Mouse (Mus musculus) forebrain, embryonic 16.5 days (tissue): ENCODE measurements around the gene Cdc123. TPM values are rescaled to one million over a fixed set of nuclear protein-coding genes. Genes with fewer than 3 reads are reported as not detected.

Experiments
- ATAC-seq: fragments of 200-750 bp; cut with Nextera tagmentation; 2 replicates; pipeline ENCODE4 v1.8.0; 2017; ENCODE audit warnings: mild to moderate bottlenecking, moderate library complexity
- H3K27ac ChIP-seq: fragments of 300-500 bp; sonication (generic); 2 replicates; pipeline ENCODE4 v1.5.1; 2014; ENCODE audit warnings: low read length, control low read depth
- H3K27me3 ChIP-seq: fragments of 300-500 bp; sonication (generic); replicated peaks from 2 replicates; pipeline ENCODE4 v1.6.1; 2014; ENCODE audit warnings: low read length; ENCODE audit not compliant: control insufficient read depth, insufficient read depth
- H3K36me3 ChIP-seq: fragments of 300-500 bp; sonication (generic); 2 replicates; pipeline ENCODE4 v1.6.1; 2014; ENCODE audit not compliant: control insufficient read depth, insufficient read depth
- H3K4me1 ChIP-seq: fragments of 300-500 bp; sonication (generic); replicated peaks from 2 replicates; pipeline ENCODE4 v1.6.1; 2014; ENCODE audit warnings: low read length; ENCODE audit not compliant: control insufficient read depth, insufficient read depth
- H3K4me2 ChIP-seq: fragments of 300-500 bp; sonication (generic); 2 replicates; pipeline ENCODE4 v1.6.1; 2014; ENCODE audit warnings: mild to moderate bottlenecking, low read length, control low read depth
- H3K4me3 ChIP-seq: fragments of 300-500 bp; sonication (generic); replicated peaks from 2 replicates; pipeline ENCODE4 v1.5.1; 2014; ENCODE audit warnings: mild to moderate bottlenecking, low read length, control low read depth
- H3K9ac ChIP-seq: fragments of 300-500 bp; sonication (generic); replicated peaks from 2 replicates; pipeline ENCODE4 v1.6.1; 2014; ENCODE audit warnings: low read depth, low read length, control low read depth
- H3K9me3 ChIP-seq: fragments of 300-500 bp; sonication (generic); 2 replicates; pipeline ENCODE4 v1.6.1; 2016; ENCODE audit warnings: low read length; ENCODE audit not compliant: control insufficient read depth
- WGBS: fragments of 180-500 bp; shearing (Covaris S2); extraction: QIAGEN DNeasy Blood & Tissue Kit; methylation state at CpG from one replicate; pipeline ENCODE4 v1.1.7; 2014; 5-methylcytosine and 5-hydroxymethylcytosine counted together
- polyA plus RNA-seq: library from polyadenylated mRNA; unstranded; fragments of >200 nt; fragmentation: Nextera tagmentation; extraction: Ambion mirVana; gene quantifications from 2 replicates; pipeline ENCODE4 v1.2.1, GENCODE M21; 2015

Gene Cdc123
- polyA plus RNA-seq, 1 experiment from 2014 or later, result 294 TPM

GRCm38 (mm10) chr2:5851116-5851515, 6.2 kb upstream of the Cdc123 start:
- H3K9me3 ChIP-seq, result no peaks in the 10 kb centered on the region
- H3K36me3 ChIP-seq, result no peaks in the 10 kb centered on the region
- ATAC-seq, result no peak
- no peak overlapping the region for H3K9ac ChIP-seq
- H3K27me3 ChIP-seq, result no peaks in the 10 kb centered on the region
- H3K4me2 ChIP-seq, result no peak overlapping the region
- H3K4me1 ChIP-seq, result peaks cover 2% of the 10 kb centered on the region
- H3K27ac ChIP-seq, result no peak overlapping the region
- WGBS, result 95% methylated on average over 9 of the region's 9 CpGs
- no peak overlapping the region for H3K4me3 ChIP-seq

- no peak overlapping the region; the same call in 1 of the 2 replicates for H3K27ac ChIP-seq
- no peaks in the 10 kb centered on the region for H3K9me3 ChIP-seq
- H3K27me3 ChIP-seq, result no peaks in the 10 kb centered on the region
- H3K4me3 ChIP-seq, result peak overlapping the region; percentile 78
- no peak overlapping the region for H3K9ac ChIP-seq
- H3K4me1 ChIP-seq, result peaks cover 13% of the 10 kb centered on the region
- 31% methylated on average over 4 of the region's 4 CpGs for WGBS
- H3K4me2 ChIP-seq, result peak overlapping the region; percentile 66
- no peak for ATAC-seq
- H3K36me3 ChIP-seq, result peaks cover 6% of the 10 kb centered on the region
These were observed 862 bp upstream of the Cdc123 start for GRCm38 (mm10) chr2:5845826-5846225.

- 0 out of 2 replicates have a peak, but pooled peaks cover 2% of the 10 kb centered on the region for H3K9me3 ChIP-seq
- peak overlapping the region; percentile 81 for H3K9ac ChIP-seq
- H3K4me3 ChIP-seq, result peak overlapping the region; percentile 78
- peaks cover 21% of the 10 kb centered on the region for H3K36me3 ChIP-seq
- peak; percentile 32 for ATAC-seq
- H3K27me3 ChIP-seq, result no peaks in the 10 kb centered on the region
- peaks cover 13% of the 10 kb centered on the region for H3K4me1 ChIP-seq
- 4% methylated on average over 23 of the region's 23 CpGs for WGBS
- H3K4me2 ChIP-seq, result peak overlapping the region; percentile 79
- peak overlapping the region; percentile 96 for H3K27ac ChIP-seq
These were observed 637 bp downstream of the Cdc123 start for GRCm38 (mm10) chr2:5844181-5844872.

- no peak overlapping the region for H3K4me2 ChIP-seq
- H3K9ac ChIP-seq, result no peak overlapping the region
- H3K27me3 ChIP-seq, result no peaks in the 10 kb centered on the region
- peaks cover 27% of the 10 kb centered on the region for H3K36me3 ChIP-seq
- ATAC-seq, result no peak
- H3K4me3 ChIP-seq, result no peak overlapping the region
- 95% methylated on average over 11 of the region's 11 CpGs for WGBS
- no peak overlapping the region for H3K27ac ChIP-seq
- H3K4me1 ChIP-seq, result peaks cover 7% of the 10 kb centered on the region
- 0 out of 2 replicates have a peak, but pooled peaks cover 2% of the 10 kb centered on the region for H3K9me3 ChIP-seq
These were observed 4.1 kb downstream of the Cdc123 start for GRCm38 (mm10) chr2:5840815-5841214.

- Histone ChIP-seq H3K27ac (no peak overlapping the region), H3K9ac (no peak overlapping the region), H3K36me3 (peaks cover 16% of the 10 kb centered on the region), H3K9me3 (no peaks in the 10 kb centered on the region), H3K4me1 (no peaks in the 10 kb centered on the region), H3K4me3 (no peak overlapping the region), H3K27me3 (no peaks in the 10 kb centered on the region), H3K4me2 (no peak overlapping the region)
- ATAC-seq, result no peak
- 95% methylated on average over 5 of the region's 5 CpGs for WGBS
These were observed 19.6 kb downstream of the Cdc123 start for GRCm38 (mm10) chr2:5825265-5825913.

- 91% methylated on average over 5 of the region's 5 CpGs for WGBS
- Histone ChIP-seq H3K36me3 (peaks cover 20% of the 10 kb centered on the region), H3K27me3 (no peaks in the 10 kb centered on the region), H3K9me3 (no peaks in the 10 kb centered on the region), H3K4me3 (no peak overlapping the region), H3K4me1 (no peaks in the 10 kb centered on the region), H3K27ac (no peak overlapping the region), H3K9ac (no peak overlapping the region), H3K4me2 (no peak overlapping the region)
- no peak for ATAC-seq
These were observed 20.3 kb downstream of the Cdc123 start for GRCm38 (mm10) chr2:5824685-5825084.

GRCm38 (mm10) chr2:5824213-5824612, 20.8 kb downstream of the Cdc123 start:
- Histone ChIP-seq H3K9me3 (no peaks in the 10 kb centered on the region), H3K4me1 (no peaks in the 10 kb centered on the region), H3K4me2 (no peak overlapping the region), H3K27me3 (no peaks in the 10 kb centered on the region), H3K9ac (no peak overlapping the region), H3K4me3 (no peak overlapping the region), H3K27ac (no peak overlapping the region), H3K36me3 (peaks cover 23% of the 10 kb centered on the region)
- WGBS, result 16% methylated on average over 1 of the region's 1 CpGs
- no peak for ATAC-seq

- Histone ChIP-seq H3K9me3 (no peaks in the 10 kb centered on the region), H3K36me3 (peaks cover 22% of the 10 kb centered on the region), H3K4me1 (no peaks in the 10 kb centered on the region), H3K9ac (no peak overlapping the region), H3K4me3 (no peak overlapping the region), H3K27ac (no peak overlapping the region), H3K4me2 (no peak overlapping the region), H3K27me3 (no peaks in the 10 kb centered on the region)
- ATAC-seq, result no peak
- WGBS, result 95% methylated on average over 6 of the region's 6 CpGs
These were observed 22.5 kb downstream of the Cdc123 start for GRCm38 (mm10) chr2:5822449-5822848.

- Histone ChIP-seq H3K4me1 (no peaks in the 10 kb centered on the region), H3K27ac (no peak overlapping the region), H3K4me3 (no peak overlapping the region), H3K9ac (no peak overlapping the region), H3K4me2 (no peak overlapping the region), H3K27me3 (no peaks in the 10 kb centered on the region), H3K9me3 (no peaks in the 10 kb centered on the region), H3K36me3 (peaks cover 19% of the 10 kb centered on the region)
- ATAC-seq, result no peak
- 94% methylated on average over 10 of the region's 10 CpGs for WGBS
These were observed 23.7 kb downstream of the Cdc123 start for GRCm38 (mm10) chr2:5821264-5821663.
